26 mouse cellular contexts compared by ENCODE assay signal in the genomic region with DNA sequence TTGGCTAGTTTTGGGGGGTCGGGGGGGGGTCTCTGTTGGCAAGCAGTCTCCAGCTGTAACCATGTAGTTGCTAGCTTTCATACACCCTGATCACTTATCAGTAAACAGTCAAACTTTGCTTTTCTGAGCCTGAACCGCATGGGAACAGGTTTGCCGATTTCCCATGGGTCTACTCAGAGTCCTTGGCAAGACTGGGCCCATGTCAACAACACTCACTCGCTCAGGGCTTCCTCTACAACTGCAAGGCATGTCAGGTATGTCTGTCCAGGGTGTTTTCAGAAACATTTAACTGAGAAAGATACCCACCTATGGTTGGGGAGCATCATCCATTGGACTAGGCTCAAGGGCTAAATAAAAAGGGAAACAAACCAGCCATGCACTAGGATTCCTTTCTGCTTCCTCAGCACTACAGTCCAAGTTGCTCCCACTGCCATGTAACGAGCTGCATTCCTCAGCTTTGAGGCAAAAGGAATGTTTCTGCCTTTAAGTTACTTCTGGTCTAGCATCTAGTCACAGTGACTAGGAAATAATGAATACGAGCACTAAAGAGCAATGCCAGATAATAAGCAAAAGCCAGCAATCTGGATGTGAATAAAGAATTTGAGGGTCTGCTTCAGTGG. TPM values are rescaled to one million over a fixed set of nuclear protein-coding genes. Genes with fewer than 3 reads are reported as not detected.
DNase-seq lines count a peak whose midpoint lies in the region; ATAC-seq lines count a peak whose summit lies in the region.
"Had no signal": no experiment of that assay in that cellular context is flagged by ENCODE, and none has a peak within 500 bp of the region (broad histone marks: within the 10 kb centered on the region; RNA-seq: fewer than 3 reads in every experiment).

No protein-coding gene starts in this region.

- H3K4me1 ChIP-seq in midbrain, embryonic 16.5 days (ENCODE audit: control insufficient read depth, insufficient read depth, low read length): peaks cover 22% of the 10 kb centered on the region

- H3K9me3 ChIP-seq in midbrain, embryonic 16.5 days (replicated peaks; ENCODE audit: control insufficient read depth, low read length, poor library complexity, severe bottlenecking): no peaks in the 10 kb centered on the region
- H3K9me3 ChIP-seq: forebrain, embryonic 10.5 days; G1E; hindbrain, embryonic 12.5 days had no signal

- H3K27ac ChIP-seq in midbrain, embryonic 16.5 days (ENCODE audit: low read length): no peak overlapping the region
- H3K27ac ChIP-seq: embryonic facial prominence, embryonic 13.5 days; forebrain, embryonic 10.5 days; gastrocnemius, adult 2 months; hindbrain, embryonic 12.5 days had no signal

- no peak for ATAC-seq in midbrain, embryonic 16.5 days
- ATAC-seq: CD4-positive, CD25-positive, alpha-beta regulatory T cell, adult 4 months; forebrain, embryonic 14.5 days; hindbrain, embryonic 16.5 days; inflammation-experienced regulatory T-cells, adult 6 months; intestine, postnatal 0 days had no signal

- H3K4me3 ChIP-seq in midbrain, embryonic 16.5 days (ENCODE audit: low read depth, low read length): no peak overlapping the region
- H3K4me3 ChIP-seq: embryonic facial prominence, embryonic 13.5 days; forebrain, embryonic 10.5 days; gastrocnemius, adult 2 months; hindbrain, embryonic 12.5 days had no signal

- no peaks in the 10 kb centered on the region for H3K27me3 ChIP-seq in midbrain, embryonic 16.5 days (ENCODE audit: control insufficient read depth, insufficient read depth, low read depth, low read length)
- H3K27me3 ChIP-seq: embryonic facial prominence, embryonic 13.5 days; hindbrain, embryonic 12.5 days had no signal

- no peaks in the 10 kb centered on the region for H3K36me3 ChIP-seq in midbrain, embryonic 16.5 days (ENCODE audit: control insufficient read depth, insufficient read depth, low read length)
- H3K36me3 ChIP-seq: embryonic facial prominence, embryonic 13.5 days; hindbrain, embryonic 12.5 days had no signal

- H3K4me2 ChIP-seq in midbrain, embryonic 16.5 days (ENCODE audit: low read length): no peak overlapping the region
- H3K4me2 ChIP-seq: embryonic facial prominence, embryonic 13.5 days; heart, embryonic 11.5 days; hindbrain, embryonic 12.5 days had no signal

- no peak overlapping the region for H3K9ac ChIP-seq in midbrain, embryonic 16.5 days (ENCODE audit: low read depth, low read length)
- H3K9ac ChIP-seq: embryonic facial prominence, embryonic 13.5 days; hindbrain, embryonic 12.5 days had no signal

- 90% methylated on average over 6 of the region's 6 CpGs for WGBS in midbrain, embryonic 16.5 days

- DNase-seq in heart, adult 11 months: peak; percentile 86
- no peak for DNase-seq in heart, adult 8-10 months (ENCODE audit: low spot score)
- peak; percentile 63 for DNase-seq in 3T3-L1 (ENCODE audit: low read depth, low spot score)
- peak; percentile 80 for DNase-seq in Muller cell, postnatal 12 days (ENCODE audit: inconsistent ontology term)
- DNase-seq in ZHBTc4 (ENCODE audit: low read depth, low spot score): peak; percentile 4
- DNase-seq in cerebellum, postnatal 36 days: no peak
- DNase-seq in lung, postnatal 4 days: no peak
- DNase-seq: B cell, adult 2 months; cerebellum, adult 11-12 months; cerebellum, adult 9-10 months; cerebellum, postnatal 25 days; gastrocnemius, adult 2 months; gastrocnemius, postnatal 25 days; heart, postnatal 4 days; kidney, adult 9 months had no signal

RNA-seq across cellular contexts. Expression of a gene that starts 6.2 kb away (rescaled TPM):
- 10 to 100 TPM; 40.4 to 48.0 (median 47.1) TPM for total RNA-seq in heart, adult 8-10 months (2022)
- 30.7 and 32.7 TPM in 2 replicates for polyA plus RNA-seq in midbrain, embryonic 16.5 days (2015; fragmentation: Nextera tagmentation; extraction: Ambion mirVana)

Comparison
In these comparisons a context has a peak if more than half of its experiments do, and no peak if none do; other contexts are left out.
1. DNase-seq: peak in heart, adult 11 months (single experiment), 3T3-L1 (single experiment), Muller cell, postnatal 12 days (single experiment) and ZHBTc4 (single experiment); none in heart, adult 8-10 months (single experiment), cerebellum, postnatal 36 days (0 of 2) and lung, postnatal 4 days (0 of 2).